Mouse (Mus musculus): ENCODE measurements around the gene Bsnd. TPM values are rescaled to one million over a fixed set of nuclear protein-coding genes. Genes with fewer than 3 reads are reported as not detected.

The Bsnd gene
- not detected in 2 replicates for polyA plus RNA-seq (2016; fragmentation: Nextera tagmentation; extraction: Ambion mirVana)

DNA sequence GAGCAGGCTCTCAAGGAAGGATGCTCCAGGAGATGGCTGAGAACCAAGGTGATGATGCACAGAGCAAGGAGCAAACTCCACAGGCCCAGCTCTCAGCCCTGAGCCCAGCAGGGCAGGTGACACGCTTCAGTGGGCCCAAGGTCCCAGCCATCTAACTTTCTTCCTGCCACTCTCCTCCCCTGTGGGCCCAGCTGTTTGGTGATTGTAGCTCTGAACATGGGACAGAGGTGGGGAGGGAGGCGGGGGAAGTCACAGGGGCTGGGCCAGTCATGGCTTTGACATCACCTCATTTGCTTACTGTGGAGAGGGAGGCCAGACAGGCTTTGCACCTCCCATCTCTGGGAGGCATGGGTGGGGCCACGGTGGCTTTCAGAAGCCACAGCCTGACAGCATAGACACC, at the start of gene Bsnd:
Gene Bsnd, minus strand, starts transcription at position 168 of the 400 bp plus-strand sequence.
- no peak within 1 kb of the TSS for H3K4me3 ChIP-seq
- WGBS = 55% methylated on average over 3 of the region's 3 CpGs

DNA sequence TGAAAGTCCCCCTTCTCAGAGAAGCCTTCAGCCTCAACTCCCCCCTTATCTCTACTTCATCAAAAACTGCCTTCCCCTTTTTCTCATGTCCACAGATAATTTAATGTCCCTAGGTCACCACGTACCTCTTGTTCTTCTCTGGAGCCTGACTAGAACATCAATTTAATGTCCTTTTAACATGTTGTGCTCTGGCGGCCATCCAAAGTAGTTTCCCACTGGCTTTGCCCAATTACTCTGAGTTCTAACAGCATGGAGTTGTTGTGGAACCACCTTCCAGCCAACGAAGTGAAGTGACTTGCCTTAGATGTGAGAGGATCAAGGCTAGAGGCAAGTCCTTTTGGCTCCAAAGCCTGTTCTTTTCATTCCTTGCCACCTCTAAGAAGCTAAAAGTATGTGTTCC, 49.4 kb upstream of the Bsnd start:
- 71% methylated on average over 3 of the region's 3 CpGs for WGBS
- no peak for ATAC-seq (ENCODE audit: insufficient number of reproducible peaks, insufficient read depth, low FRiP score, low TSS enrichment)

More for the DNA sequence above, at the start of gene Bsnd:
- H3K9ac ChIP-seq = no peak within 1 kb of the TSS
- H3K36me3 ChIP-seq = no peaks in the 10 kb centered on the region
- H3K4me1 ChIP-seq = no peaks in the 10 kb centered on the region
- H3K4me2 ChIP-seq (replicated peaks) = no peak within 1 kb of the TSS
- H3K27ac ChIP-seq = no peak within 1 kb of the TSS
- no peak for ATAC-seq (ENCODE audit: insufficient number of reproducible peaks, insufficient read depth, low FRiP score, low TSS enrichment)
- no peaks in the 10 kb centered on the region for H3K9me3 ChIP-seq
- no peaks in the 10 kb centered on the region for H3K27me3 ChIP-seq

DNA sequence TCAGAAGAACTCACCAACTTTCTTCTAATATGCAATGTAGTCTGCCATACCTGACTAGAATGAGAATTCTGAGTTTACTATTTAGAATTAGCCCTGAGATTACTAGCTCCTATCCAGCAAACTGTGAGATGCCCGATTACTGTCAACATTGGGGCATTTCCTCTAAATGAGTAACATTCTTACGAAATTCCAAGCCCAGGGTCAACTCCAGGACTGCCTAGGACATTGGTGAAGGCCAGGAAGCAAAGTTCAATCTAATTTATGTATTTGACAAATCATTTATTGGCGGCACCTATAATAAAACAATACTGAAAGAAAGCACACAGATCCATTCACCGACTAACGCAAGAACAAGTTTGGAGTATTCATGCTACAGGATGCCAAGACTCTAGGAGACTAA, 47.7 kb upstream of the Bsnd start:
- Histone ChIP-seq H3K36me3 (no peaks in the 10 kb centered on the region), H3K27me3 (no peaks in the 10 kb centered on the region), H3K9me3 (no peaks in the 10 kb centered on the region), H3K9ac (no peak overlapping the region), H3K4me3 (no peak overlapping the region), H3K4me1 (no peaks in the 10 kb centered on the region), H3K4me2 (replicated peaks) (no peak overlapping the region), H3K27ac (no peak overlapping the region)
- ATAC-seq (ENCODE audit: insufficient number of reproducible peaks, insufficient read depth, low FRiP score, low TSS enrichment) = no peak
- WGBS = 84% methylated on average over 5 of the region's 5 CpGs

More for the DNA sequence above, 49.4 kb upstream of the Bsnd start:
- H3K27ac ChIP-seq = no peak overlapping the region
- H3K9me3 ChIP-seq = no peaks in the 10 kb centered on the region
- H3K4me1 ChIP-seq = no peaks in the 10 kb centered on the region
- no peak overlapping the region for H3K4me2 ChIP-seq (replicated peaks)
- no peaks in the 10 kb centered on the region for H3K27me3 ChIP-seq
- no peak overlapping the region for H3K9ac ChIP-seq
- no peak overlapping the region for H3K4me3 ChIP-seq
- H3K36me3 ChIP-seq = no peaks in the 10 kb centered on the region

DNA sequence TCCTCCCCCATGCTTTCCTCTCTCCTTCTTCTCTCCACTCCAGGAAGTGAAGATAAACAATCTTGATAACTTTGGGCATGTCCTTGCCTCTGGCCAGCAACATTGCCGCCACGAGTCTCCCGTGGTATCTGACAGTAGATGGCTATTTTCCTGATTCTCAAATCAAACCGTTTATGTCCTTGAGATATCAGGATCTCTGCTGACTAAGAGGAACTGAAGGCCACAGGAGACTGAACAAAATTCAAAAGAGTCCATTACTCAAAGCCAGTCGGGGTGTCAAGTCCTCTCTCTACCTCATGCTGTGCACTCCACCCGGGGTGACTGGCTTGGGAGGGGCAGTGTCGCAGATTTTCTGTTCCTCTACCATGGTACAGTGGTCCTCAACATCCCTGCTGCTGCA, 42.2 kb upstream of the Bsnd start:
- 71% methylated on average over 7 of the region's 7 CpGs for WGBS
- Histone ChIP-seq H3K27ac (no peak overlapping the region), H3K4me2 (replicated peaks) (no peak overlapping the region), H3K4me3 (no peak overlapping the region), H3K4me1 (no peaks in the 10 kb centered on the region), H3K36me3 (no peaks in the 10 kb centered on the region), H3K9ac (no peak overlapping the region), H3K9me3 (no peaks in the 10 kb centered on the region), H3K27me3 (no peaks in the 10 kb centered on the region)
- ATAC-seq (ENCODE audit: insufficient number of reproducible peaks, insufficient read depth, low FRiP score, low TSS enrichment) = no peak

- no peak overlapping the region for H3K27ac ChIP-seq
- WGBS = 68% methylated on average over 7 of the region's 7 CpGs
Observed at GRCm38 (mm10) chr4:106533421-106534080, 41.5 kb upstream of the Bsnd start.

GRCm38 (mm10) chr4:106530113-106530482, 38.0 kb upstream of the Bsnd start:
- H3K27me3 ChIP-seq = no peaks in the 10 kb centered on the region
- 65% methylated on average over 9 of the region's 9 CpGs for WGBS
- no peak overlapping the region for H3K4me3 ChIP-seq
- no peak for ATAC-seq (ENCODE audit: insufficient number of reproducible peaks, insufficient read depth, low FRiP score, low TSS enrichment)
- no peak overlapping the region for H3K4me2 ChIP-seq (replicated peaks)
- no peaks in the 10 kb centered on the region for H3K9me3 ChIP-seq
- no peaks in the 10 kb centered on the region for H3K36me3 ChIP-seq
- no peak overlapping the region for H3K9ac ChIP-seq
- no peak overlapping the region for H3K27ac ChIP-seq
- no peaks in the 10 kb centered on the region for H3K4me1 ChIP-seq

More at GRCm38 (mm10) chr4:106533421-106534080, 41.5 kb upstream of the Bsnd start:
- Histone ChIP-seq H3K27me3 (no peaks in the 10 kb centered on the region), H3K4me1 (no peaks in the 10 kb centered on the region), H3K36me3 (no peaks in the 10 kb centered on the region), H3K4me2 (replicated peaks) (no peak overlapping the region), H3K9me3 (no peaks in the 10 kb centered on the region), H3K9ac (no peak overlapping the region), H3K4me3 (no peak overlapping the region)
- no peak for ATAC-seq (ENCODE audit: insufficient number of reproducible peaks, insufficient read depth, low FRiP score, low TSS enrichment)

DNA sequence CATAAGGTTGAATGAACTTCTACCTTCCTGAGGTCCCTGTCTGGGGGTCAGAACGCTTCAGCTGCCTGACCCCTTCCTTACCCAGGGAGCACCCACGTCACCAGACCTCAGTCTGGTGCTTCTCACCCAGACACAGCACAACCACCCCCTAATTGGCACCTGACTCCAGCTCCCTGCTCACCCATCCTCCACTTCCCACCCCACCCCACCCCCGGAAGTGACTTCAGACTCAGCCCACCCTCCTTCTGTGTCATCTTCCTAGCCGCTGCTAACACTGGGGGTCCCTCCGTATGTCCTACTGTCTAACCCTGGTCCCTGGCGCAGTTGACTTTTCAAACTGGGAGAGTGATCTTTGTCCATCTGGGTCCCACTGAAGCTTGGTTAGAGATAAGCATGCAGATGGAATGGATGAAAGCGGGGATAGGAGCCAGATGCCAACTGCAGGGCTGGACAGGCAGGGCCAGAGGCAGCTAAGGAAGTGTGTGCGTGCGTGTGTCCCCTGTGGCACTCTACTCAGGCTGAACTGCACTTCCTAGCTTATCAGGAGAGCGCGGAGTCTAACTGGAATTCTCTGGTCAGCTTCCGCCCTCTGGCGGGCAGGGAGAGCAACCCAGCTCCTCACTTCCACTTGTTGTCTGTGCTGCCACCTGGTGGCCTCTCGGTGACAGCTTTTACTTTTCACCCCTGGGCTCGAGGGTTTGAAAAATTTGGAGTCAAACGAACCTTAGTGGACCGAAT, 37.5 kb upstream of the Bsnd start:
- no peaks in the 10 kb centered on the region for H3K4me1 ChIP-seq
- ATAC-seq (ENCODE audit: insufficient number of reproducible peaks, insufficient read depth, low FRiP score, low TSS enrichment) = 0 out of 2 replicates have a peak, but pooled peaks have one; percentile 86
- H3K9me3 ChIP-seq = no peaks in the 10 kb centered on the region
- no peaks in the 10 kb centered on the region for H3K27me3 ChIP-seq
- H3K27ac ChIP-seq = no peak overlapping the region
- peak overlapping the region; percentile 41 for H3K4me2 ChIP-seq (replicated peaks)
- 14% methylated on average over 17 of the region's 17 CpGs for WGBS
- H3K4me3 ChIP-seq = no peak overlapping the region
- no peak overlapping the region for H3K9ac ChIP-seq
- H3K36me3 ChIP-seq = no peaks in the 10 kb centered on the region

DNA sequence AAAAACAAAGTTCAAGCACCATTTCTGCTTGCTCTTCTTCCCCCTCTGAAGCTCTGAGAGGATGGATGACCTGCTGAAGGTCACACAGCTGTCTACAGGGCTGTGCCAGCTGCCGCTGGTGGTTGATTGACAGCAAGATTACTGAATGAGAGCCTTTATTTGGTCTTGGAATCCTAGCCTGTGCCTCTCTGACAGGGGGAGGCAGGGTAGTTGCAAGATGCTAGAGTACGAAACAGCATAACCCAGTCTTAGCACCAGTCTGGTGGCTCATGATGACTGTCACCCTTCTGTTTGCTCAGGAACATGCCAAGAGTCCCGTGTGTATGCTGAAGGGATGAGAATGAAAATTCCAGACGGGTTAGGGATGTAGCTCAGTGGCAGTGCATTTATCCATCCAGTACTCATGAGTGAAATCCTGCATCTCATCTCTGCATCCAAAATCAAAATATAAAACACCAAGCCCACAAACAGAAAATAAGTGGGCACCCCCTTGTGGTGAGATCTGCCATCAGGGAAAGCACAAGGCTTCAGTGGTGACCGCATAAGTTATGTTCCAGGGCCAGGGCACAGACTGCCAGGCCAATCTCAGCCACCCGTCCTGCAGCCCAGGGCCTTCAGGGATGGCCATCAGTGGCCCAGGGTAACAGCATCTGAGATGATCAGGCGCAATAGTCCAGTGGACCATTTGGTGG, 35.9 kb upstream of the Bsnd start:
- no peak overlapping the region for H3K27ac ChIP-seq
- no peaks in the 10 kb centered on the region for H3K9me3 ChIP-seq
- no peaks in the 10 kb centered on the region for H3K27me3 ChIP-seq
- ATAC-seq (ENCODE audit: insufficient number of reproducible peaks, insufficient read depth, low FRiP score, low TSS enrichment) = no peak
- H3K4me3 ChIP-seq = no peak overlapping the region
- H3K9ac ChIP-seq = no peak overlapping the region
- H3K4me1 ChIP-seq = no peaks in the 10 kb centered on the region
- no peak overlapping the region for H3K4me2 ChIP-seq (replicated peaks)
- 64% methylated on average over 7 of the region's 7 CpGs for WGBS
- H3K36me3 ChIP-seq = no peaks in the 10 kb centered on the region

DNA sequence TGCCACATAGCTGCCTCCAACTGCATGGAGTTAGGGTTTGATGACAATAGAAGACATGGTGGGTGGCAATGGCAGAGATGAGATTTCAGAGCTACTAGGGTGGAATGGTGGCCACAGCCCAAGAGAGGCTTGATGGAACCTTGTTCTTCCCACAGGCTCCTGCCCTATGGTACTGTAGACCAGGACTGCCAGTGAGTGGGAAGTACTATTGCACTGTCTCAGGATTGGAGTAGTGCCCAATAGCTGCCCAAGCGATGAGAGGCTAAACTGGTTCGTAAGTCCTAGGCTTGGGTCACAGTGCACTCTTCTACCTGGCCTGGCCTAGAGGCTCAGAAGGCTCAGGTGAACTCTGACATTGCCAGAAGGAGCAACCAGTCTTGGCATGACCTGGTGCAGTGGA, 32.9 kb upstream of the Bsnd start:
- no peaks in the 10 kb centered on the region for H3K4me1 ChIP-seq
- no peaks in the 10 kb centered on the region for H3K27me3 ChIP-seq
- H3K36me3 ChIP-seq = no peaks in the 10 kb centered on the region
- no peak overlapping the region for H3K4me3 ChIP-seq
- WGBS = 93% methylated on average over 2 of the region's 2 CpGs
- no peaks in the 10 kb centered on the region for H3K9me3 ChIP-seq
- H3K4me2 ChIP-seq (replicated peaks) = no peak overlapping the region
- H3K27ac ChIP-seq = no peak overlapping the region
- ATAC-seq (ENCODE audit: insufficient number of reproducible peaks, insufficient read depth, low FRiP score, low TSS enrichment) = no peak
- no peak overlapping the region for H3K9ac ChIP-seq

DNA sequence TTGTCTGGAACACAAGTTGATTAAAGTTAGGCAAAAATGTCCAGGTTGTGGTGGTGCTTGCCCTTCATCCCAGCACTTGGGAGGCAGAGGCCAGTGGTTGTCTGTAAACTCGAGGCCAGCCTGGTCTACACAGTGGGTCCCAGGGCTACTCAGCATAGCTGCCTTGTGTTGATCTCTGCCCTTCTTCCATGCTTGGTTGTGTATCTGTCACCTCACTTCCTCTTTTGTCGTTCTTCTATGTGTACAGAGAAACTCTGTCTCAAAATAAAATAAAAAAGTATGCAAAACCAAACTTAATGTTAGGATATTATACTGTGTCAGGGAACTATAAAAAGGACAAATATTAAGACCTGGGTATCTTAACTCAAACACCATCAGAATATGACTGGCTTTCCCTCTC, 32.0 kb upstream of the Bsnd start:
- Histone ChIP-seq H3K27me3 (no peaks in the 10 kb centered on the region), H3K4me3 (no peak overlapping the region), H3K27ac (no peak overlapping the region), H3K9me3 (no peaks in the 10 kb centered on the region), H3K4me2 (replicated peaks) (no peak overlapping the region), H3K9ac (no peak overlapping the region), H3K4me1 (no peaks in the 10 kb centered on the region), H3K36me3 (no peaks in the 10 kb centered on the region)
- 72% methylated on average over 2 of the region's 2 CpGs for WGBS
- ATAC-seq (ENCODE audit: insufficient number of reproducible peaks, insufficient read depth, low FRiP score, low TSS enrichment) = no peak

DNA sequence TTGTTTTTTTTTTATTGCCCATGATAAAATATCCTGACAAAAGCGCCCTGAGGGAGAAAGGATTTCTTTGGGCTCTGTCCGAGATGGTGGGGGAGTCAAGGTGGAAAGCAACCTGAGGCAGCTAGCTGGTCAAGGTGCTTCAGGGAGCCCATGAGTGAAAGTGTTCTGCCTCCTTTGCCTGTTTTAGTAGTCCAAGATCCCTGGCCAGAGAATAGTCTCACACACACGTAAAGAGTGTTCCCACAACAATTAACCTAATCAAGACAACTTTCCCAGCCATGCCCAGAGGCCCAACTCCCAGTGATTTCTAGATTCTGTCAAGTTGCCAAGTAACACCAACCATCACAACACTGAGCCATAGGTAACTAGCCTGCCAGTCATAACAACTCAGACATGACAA, 30.5 kb upstream of the Bsnd start:
- Histone ChIP-seq H3K27ac (no peak overlapping the region), H3K4me2 (replicated peaks) (no peak overlapping the region), H3K9ac (no peak overlapping the region), H3K9me3 (no peaks in the 10 kb centered on the region), H3K4me3 (no peak overlapping the region), H3K27me3 (no peaks in the 10 kb centered on the region), H3K4me1 (no peaks in the 10 kb centered on the region), H3K36me3 (no peaks in the 10 kb centered on the region)
- 67% methylated on average over 3 of the region's 3 CpGs for WGBS
- ATAC-seq (ENCODE audit: insufficient number of reproducible peaks, insufficient read depth, low FRiP score, low TSS enrichment) = no peak

GRCm38 (mm10) chr4:106514606-106515005, 22.5 kb upstream of the Bsnd start:
- Histone ChIP-seq H3K9me3 (no peaks in the 10 kb centered on the region), H3K27me3 (0 out of 2 replicates have a peak, but pooled peaks cover 2% of the 10 kb centered on the region), H3K4me1 (no peaks in the 10 kb centered on the region), H3K9ac (no peak overlapping the region), H3K4me2 (replicated peaks) (no peak overlapping the region), H3K4me3 (no peak overlapping the region), H3K27ac (no peak overlapping the region), H3K36me3 (no peaks in the 10 kb centered on the region)
- WGBS = 81% methylated on average over 6 of the region's 6 CpGs
- ATAC-seq (ENCODE audit: insufficient number of reproducible peaks, insufficient read depth, low FRiP score, low TSS enrichment) = no peak

All from embryonic facial prominence, embryonic 12.5 days (tissue).